Mouse (Mus musculus): ENCODE measurements around the gene Prr18. TPM values are rescaled to one million over a fixed set of nuclear protein-coding genes. Genes with fewer than 3 reads are reported as not detected.

Prr18 gene
- polyA plus RNA-seq, 1 experiment from 2014 or later = 1.3 TPM

Other genes starting within 250 kb of the Prr18 start
- not detected in 2 replicates for gene Gm49673, start 189.7 kb upstream of the Prr18 start, polyA plus RNA-seq (2014; fragmentation: Nextera tagmentation; extraction: Ambion mirVana)
- 14.8 and 15.0 TPM in 2 replicates for gene Rnaset2a, start 189.4 kb upstream of the Prr18 start, polyA plus RNA-seq (2014; fragmentation: Nextera tagmentation; extraction: Ambion mirVana)
- 61.3 and 62.3 TPM in 2 replicates for gene Fgfr1op, start 172.0 kb upstream of the Prr18 start, polyA plus RNA-seq (2014; fragmentation: Nextera tagmentation; extraction: Ambion mirVana)
- 0.11 TPM in 1 of 2 replicates, not detected in the other for gene Ccr6, start 101.4 kb upstream of the Prr18 start, polyA plus RNA-seq (2014; fragmentation: Nextera tagmentation; extraction: Ambion mirVana)
- gene Mpc1, start 54.6 kb upstream of the Prr18 start, polyA plus RNA-seq (2014; fragmentation: Nextera tagmentation; extraction: Ambion mirVana) = 100 and 102 TPM in 2 replicates
- 67.8 and 68.2 TPM in 2 replicates for gene Sft2d1, start 26.4 kb upstream of the Prr18 start, polyA plus RNA-seq (2014; fragmentation: Nextera tagmentation; extraction: Ambion mirVana)
- gene T2, start 18.5 kb downstream of the Prr18 start, polyA plus RNA-seq (2014; fragmentation: Nextera tagmentation; extraction: Ambion mirVana) = 0.18 and 0.30 TPM in 2 replicates
- gene T, start 97.0 kb downstream of the Prr18 start, polyA plus RNA-seq (2014; fragmentation: Nextera tagmentation; extraction: Ambion mirVana) = 0.93 and 1.3 TPM in 2 replicates
- 4.8 TPM in 2 replicates for gene Pde10a, start 187.9 kb downstream of the Prr18 start, polyA plus RNA-seq (2014; fragmentation: Nextera tagmentation; extraction: Ambion mirVana)
- not detected in 2 replicates for gene Gm17087, start 229.5 kb downstream of the Prr18 start, polyA plus RNA-seq (2014; fragmentation: Nextera tagmentation; extraction: Ambion mirVana)